Comparison of ENCODE assay signal across 8 mouse cellular contexts in the genomic region with DNA sequence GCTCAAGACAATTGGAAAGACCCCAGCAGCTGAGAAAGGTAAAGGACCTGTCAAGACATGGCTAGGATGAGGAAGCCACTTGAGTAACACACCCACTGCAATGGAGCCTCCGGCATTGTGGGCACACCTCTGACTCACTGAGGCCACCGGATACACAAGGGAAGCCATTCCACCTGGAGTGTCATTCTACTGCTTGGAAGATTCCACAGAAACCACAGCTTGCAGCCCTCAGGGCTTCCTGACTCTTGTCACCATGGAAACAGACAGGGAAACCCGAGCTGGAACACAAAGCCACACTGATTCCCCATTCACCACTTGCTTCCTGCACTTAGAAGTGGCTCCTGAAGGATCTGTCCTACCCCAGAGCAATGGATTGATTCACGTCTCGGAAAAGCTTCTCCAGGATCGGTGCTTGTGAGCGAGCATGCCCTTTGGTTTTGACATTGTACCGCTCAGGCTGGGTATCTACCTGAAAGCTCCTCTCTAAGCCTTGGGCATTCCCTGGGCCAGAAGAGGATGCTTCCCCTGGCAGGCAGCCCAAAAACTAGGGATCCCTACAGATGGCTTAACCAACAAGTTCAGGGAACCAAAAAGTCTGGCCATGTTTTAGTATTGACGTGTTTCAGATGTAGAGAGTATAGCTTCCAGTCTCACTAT. TPM values are rescaled to one million over a fixed set of nuclear protein-coding genes. Genes with fewer than 3 reads are reported as not detected.
A peak's percentile ranks its signal among the peaks of the same experiment; 100 is the strongest.
DNase-seq lines count a peak whose midpoint lies in the region; ATAC-seq lines count a peak whose summit lies in the region.

No protein-coding gene starts in this region.

- 0 out of 2 replicates have a peak, but pooled peaks have one; percentile 31 for ATAC-seq in intestine, embryonic 15.5 days
- ATAC-seq in intestine, embryonic 16.5 days = no peak
- ATAC-seq in forebrain, embryonic 16.5 days = peak; percentile 51

- H3K4me3 ChIP-seq in intestine, embryonic 15.5 days (replicated peaks) = no peak overlapping the region
- H3K4me3 ChIP-seq in intestine, embryonic 16.5 days (ENCODE audit: low read length) = no peak overlapping the region
- no peak overlapping the region for H3K4me3 ChIP-seq in forebrain, embryonic 16.5 days (replicated peaks; ENCODE audit: low read length)

- H3K27ac ChIP-seq in intestine, embryonic 15.5 days = no peak overlapping the region
- no peak overlapping the region for H3K27ac ChIP-seq in intestine, embryonic 16.5 days (ENCODE audit: low read length)
- no peak overlapping the region for H3K27ac ChIP-seq in forebrain, embryonic 16.5 days (ENCODE audit: low read length)

- no peaks in the 10 kb centered on the region for H3K27me3 ChIP-seq in intestine, embryonic 15.5 days (replicated peaks)
- no peaks in the 10 kb centered on the region for H3K27me3 ChIP-seq in intestine, embryonic 16.5 days (replicated peaks; ENCODE audit: control insufficient read depth, insufficient read depth, low read length)
- no peaks in the 10 kb centered on the region for H3K27me3 ChIP-seq in forebrain, embryonic 16.5 days (replicated peaks; ENCODE audit: control insufficient read depth, insufficient read depth, low read length)

- intact Hi-C loops in gastrocnemius, postnatal 14 days (cut with DNase I; ENCODE audit: low total_unique reads) = no loop called here

- H3K4me2 ChIP-seq in intestine, embryonic 15.5 days (replicated peaks) = no peak overlapping the region
- H3K4me2 ChIP-seq in intestine, embryonic 16.5 days (ENCODE audit: low read depth, low read length) = no peak overlapping the region
- H3K4me2 ChIP-seq in forebrain, embryonic 16.5 days (ENCODE audit: low read length) = no peak overlapping the region

- no peak overlapping the region for H3K9ac ChIP-seq in intestine, embryonic 15.5 days
- no peak overlapping the region for H3K9ac ChIP-seq in intestine, embryonic 16.5 days (ENCODE audit: low read depth, low read length)
- no peak overlapping the region for H3K9ac ChIP-seq in forebrain, embryonic 16.5 days (replicated peaks; ENCODE audit: low read depth, low read length)

- H3K4me1 ChIP-seq in intestine, embryonic 15.5 days (replicated peaks) = peaks cover 10% of the 10 kb centered on the region; the same call in 1 of the 2 replicates
- H3K4me1 ChIP-seq in intestine, embryonic 16.5 days (ENCODE audit: control insufficient read depth, insufficient read depth, low read length) = no peaks in the 10 kb centered on the region
- H3K4me1 ChIP-seq in forebrain, embryonic 16.5 days (replicated peaks; ENCODE audit: control insufficient read depth, insufficient read depth, low read length) = peaks cover 37% of the 10 kb centered on the region

- H3K9me3 ChIP-seq in intestine, embryonic 15.5 days = no peaks in the 10 kb centered on the region
- no peaks in the 10 kb centered on the region for H3K9me3 ChIP-seq in intestine, embryonic 16.5 days (ENCODE audit: control insufficient read depth, low read length)
- no peaks in the 10 kb centered on the region for H3K9me3 ChIP-seq in forebrain, embryonic 16.5 days (ENCODE audit: control insufficient read depth, low read length)

- 61% methylated on average over 9 of the region's 9 CpGs for WGBS in intestine, embryonic 15.5 days
- 68% methylated on average over 9 of the region's 9 CpGs for WGBS in intestine, embryonic 16.5 days
- WGBS in forebrain, embryonic 16.5 days = 65% methylated on average over 9 of the region's 9 CpGs

- no peaks in the 10 kb centered on the region for H3K36me3 ChIP-seq in intestine, embryonic 15.5 days
- no peaks in the 10 kb centered on the region for H3K36me3 ChIP-seq in intestine, embryonic 16.5 days (ENCODE audit: control insufficient read depth, insufficient read depth, low read length)
- H3K36me3 ChIP-seq in forebrain, embryonic 16.5 days (ENCODE audit: control insufficient read depth, insufficient read depth) = peaks cover 15% of the 10 kb centered on the region

- peak; percentile 79 for DNase-seq in Muller cell, postnatal 12 days (ENCODE audit: inconsistent ontology term)
- DNase-seq in kidney, adult 18-20 months = peak; percentile 27
- DNase-seq in right cerebral cortex, postnatal 10 days (ENCODE audit: low spot score in 2 of 2) = peak; percentile 65 to 76
- no peak for DNase-seq in urinary bladder, postnatal 10 days (ENCODE audit: low spot score)
- no peak for DNase-seq in gastrocnemius, postnatal 14 days

RNA-seq across cellular contexts. Expression of a gene that starts 15.7 kb away (rescaled TPM):
- polyA plus RNA-seq in intestine, embryonic 15.5 days (2015; fragmentation: Nextera tagmentation; extraction: Ambion mirVana) = 18.5 and 21.1 TPM in 2 replicates
- polyA plus RNA-seq in intestine, embryonic 16.5 days (2015; fragmentation: Nextera tagmentation; extraction: Ambion mirVana) = 17.7 and 18.3 TPM in 2 replicates
- 107 and 112 TPM in 2 replicates for polyA plus RNA-seq in forebrain, embryonic 16.5 days (2015; fragmentation: Nextera tagmentation; extraction: Ambion mirVana)
- 10 to 100 TPM; 14.2 to 23.0 TPM for total RNA-seq in gastrocnemius, postnatal 14 days (2021)

Comparison
In these comparisons a context has a peak if more than half of its experiments do, and no peak if none do; other contexts are left out.
1. DNase-seq: peak in Muller cell, postnatal 12 days (single experiment), kidney, adult 18-20 months (single experiment) and right cerebral cortex, postnatal 10 days (2 of 2); none in urinary bladder, postnatal 10 days (single experiment) and gastrocnemius, postnatal 14 days (single experiment).